Mouse (Mus musculus) heart, adult 2 months (tissue): ENCODE measurements at regions not wholly inside any gene's neighbourhood (a gene's known extent, or its start where the extent isn't known, plus 50 kb on each side); places are given as distances from the start of the nearest gene placed in this dataset.
"Not testable (repeated sequence)": the region's sequence is repeated elsewhere in the genome, so short reads cannot be mapped to it uniquely, and the experiment has no call there.

ENCODE experiments used
- DNase-seq, 2 experiments: peaks; one replicate each; pipeline ENCODE4 v3.0.0; 2021
- H3K27ac ChIP-seq: fragments of 200-600 bp; 2 replicates; pipeline ENCODE4 v1.8.1; 2022
- H3K27me3 ChIP-seq: fragments of 200-500 bp; 2 replicates; pipeline ENCODE4 v1.6.1; 2012; ENCODE audit warnings: mild to moderate bottlenecking, low read length, inconsistent platforms, mixed read lengths; ENCODE audit not compliant: control insufficient read depth, insufficient read depth
- H3K36me3 ChIP-seq: fragments of 200-500 bp; 2 replicates; pipeline ENCODE4 v1.6.1; 2012; ENCODE audit warnings: low read length, inconsistent platforms; ENCODE audit not compliant: control insufficient read depth, insufficient read depth
- H3K4me1 ChIP-seq: fragments of 200-500 bp; 2 replicates; pipeline ENCODE4 v1.6.1; 2011; ENCODE audit warnings: low read length; ENCODE audit not compliant: control insufficient read depth, insufficient read depth
- H3K4me3 ChIP-seq: fragments of 200-600 bp; 2 replicates; pipeline ENCODE4 v1.8.1; 2022
- H3K79me2 ChIP-seq: fragments of 200-500 bp; replicated peaks from 2 replicates; pipeline ENCODE4 v1.6.1; 2012; ENCODE audit warnings: mild to moderate bottlenecking, inconsistent platforms, low read length, moderate library complexity, mixed read lengths; ENCODE audit not compliant: control insufficient read depth, insufficient read depth
- H3K9ac ChIP-seq: fragments of 200-500 bp; 2 replicates; pipeline ENCODE4 v1.6.1; 2012; ENCODE audit warnings: low read depth, mild to moderate bottlenecking, control low read depth, inconsistent platforms, low read length, mixed read lengths
- CTCF ChIP-seq: fragments of 200-600 bp; IDR thresholded peaks from 2 replicates; pipeline ENCODE4 v1.8.1; 2022; ENCODE audit warnings: antibody characterized with exemption, mild to moderate bottlenecking, moderate library complexity
- EP300 ChIP-seq: fragments of 200-500 bp; IDR thresholded peaks from 2 replicates; pipeline ENCODE4 v1.6.1; 2011; ENCODE audit warnings: low read depth, low read length, control low read depth; ENCODE audit not compliant: insufficient read depth
- POLR2A ChIP-seq: fragments of 200-500 bp; IDR thresholded peaks from 2 replicates; pipeline ENCODE4 v1.6.1; 2011; ENCODE audit warnings: mild to moderate bottlenecking, low read depth, low read length, control low read depth; ENCODE audit not compliant: insufficient read depth
- WGBS: fragments of 180-500 bp; shearing (Covaris S2); methylation state at CpG from one replicate; pipeline ENCODE4 v1.1.7; 2018; 5-methylcytosine and 5-hydroxymethylcytosine counted together
- intact Hi-C: fragments of 180-260 bp; cut with DNase I; formaldehyde crosslinking; loops from one replicate; pipeline ENCODE4 v1.15.1; 2025

DNA sequence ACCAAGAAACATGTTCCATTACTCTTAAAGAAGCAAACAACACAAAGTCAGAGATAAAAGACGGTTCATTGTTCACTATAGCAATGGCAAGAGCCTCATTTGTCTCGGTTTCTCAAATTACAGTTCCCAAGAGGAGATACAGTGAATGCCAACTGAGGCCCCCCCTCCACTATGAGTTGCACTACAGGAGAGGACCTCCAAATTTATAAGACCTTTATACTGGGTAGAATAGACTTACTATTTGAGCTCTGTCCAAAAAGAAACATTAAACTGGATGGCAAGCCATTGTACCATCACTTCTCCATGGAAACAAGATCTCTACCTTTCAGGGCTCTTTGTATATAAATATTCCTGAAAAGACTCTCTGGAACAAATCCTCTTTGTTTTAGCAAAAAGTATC, 66.4 kb downstream of the Fundc1 start:
- Histone ChIP-seq H3K36me3 (no peaks in the 10 kb centered on the region), H3K27me3 (no peaks in the 10 kb centered on the region), H3K27ac (no peak overlapping the region), H3K4me3 (no peak overlapping the region), H3K4me1 (no peaks in the 10 kb centered on the region), H3K9ac (no peak overlapping the region), H3K79me2 (no peaks in the 10 kb centered on the region)
- DNase-seq = no peak
- TF ChIP-seq CTCF (no peak), EP300 (no peak), POLR2A (no peak)
- 82% methylated on average over 2 of the region's 2 CpGs for WGBS
- intact Hi-C loops = no loop called here

- H3K9ac ChIP-seq, H3K4me3 ChIP-seq, H3K27ac ChIP-seq, intact Hi-C loops, H3K27me3 ChIP-seq, H3K4me1 ChIP-seq, DNase-seq, H3K36me3 ChIP-seq, H3K79me2 ChIP-seq: not testable (repeated sequence)
- 59% methylated on average over 3 of the region's 3 CpGs for WGBS
These were observed 99.0 kb downstream of the Fundc1 start for GRCm38 (mm10) chrX:17473129-17473528.

- H3K27me3 ChIP-seq = no peaks in the 10 kb centered on the region
- 54% methylated on average over 2 of the region's 2 CpGs for WGBS
These were observed 115.6 kb downstream of the Fundc1 start for GRCm38 (mm10) chrX:17456515-17456914.

GRCm38 (mm10) chrX:17415163-17415562, 96.0 kb upstream of the Efhc2 start:
- no peaks in the 10 kb centered on the region for H3K79me2 ChIP-seq
- no peaks in the 10 kb centered on the region for H3K4me1 ChIP-seq
- TF ChIP-seq EP300 (no peak), POLR2A (no peak), CTCF (no peak)
- no peaks in the 10 kb centered on the region for H3K36me3 ChIP-seq
- H3K27me3 ChIP-seq = no peaks in the 10 kb centered on the region
- no peak for DNase-seq
- no peak overlapping the region for H3K27ac ChIP-seq
- 50% methylated on average over 4 of the region's 4 CpGs for WGBS
- intact Hi-C loops = loop anchor here (5.0 kb wide), 1 partner anchor 147 kb away; no protein-coding TSS in a partner anchor
- no peak overlapping the region for H3K9ac ChIP-seq
- no peak overlapping the region for H3K4me3 ChIP-seq

More at GRCm38 (mm10) chrX:17456515-17456914, 115.6 kb downstream of the Fundc1 start:
- TF ChIP-seq CTCF (no peak), EP300 (no peak), POLR2A (no peak)
- H3K36me3 ChIP-seq = no peaks in the 10 kb centered on the region
- no peaks in the 10 kb centered on the region for H3K79me2 ChIP-seq
- no peaks in the 10 kb centered on the region for H3K4me1 ChIP-seq
- H3K27ac ChIP-seq = no peak overlapping the region
- no peak overlapping the region for H3K9ac ChIP-seq
- no peak for DNase-seq
- intact Hi-C loops = no loop called here
- H3K4me3 ChIP-seq = no peak overlapping the region

DNA sequence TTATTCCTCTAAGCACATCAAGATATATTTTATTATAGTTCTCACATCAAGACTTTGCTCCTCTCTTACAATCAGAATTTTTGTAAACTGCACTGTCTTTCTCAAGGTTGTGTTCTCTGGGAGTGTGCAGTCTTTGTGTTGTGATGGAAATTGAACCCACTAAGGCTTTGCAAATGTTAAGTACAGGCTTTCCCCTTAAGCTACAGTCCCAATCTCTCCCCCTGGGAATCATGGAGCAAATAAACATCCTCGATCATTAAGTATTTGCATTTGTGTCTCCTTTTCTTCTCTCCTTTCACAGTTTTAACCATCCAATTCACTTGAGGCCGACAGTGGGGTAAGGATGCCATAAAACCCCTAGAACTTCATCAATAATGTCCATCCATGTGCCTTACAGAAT, 85.1 kb upstream of the Efhc2 start:
- Histone ChIP-seq H3K27ac (no peak overlapping the region), H3K27me3 (no peaks in the 10 kb centered on the region), H3K9ac (no peak overlapping the region), H3K36me3 (no peaks in the 10 kb centered on the region), H3K79me2 (no peaks in the 10 kb centered on the region), H3K4me1 (no peaks in the 10 kb centered on the region), H3K4me3 (no peak overlapping the region)
- no peak for DNase-seq
- TF ChIP-seq EP300 (no peak), POLR2A (no peak), CTCF (no peak)
- 55% methylated on average over 2 of the region's 2 CpGs for WGBS
- intact Hi-C loops = no loop called here
